Mouse (Mus musculus) lung, adult 2 months (tissue): ENCODE measurements at regions not wholly inside any gene's neighbourhood (a gene's known extent, or its start where the extent isn't known, plus 50 kb on each side); places are given as distances from the start of the nearest gene placed in this dataset.

Experiments
- CTCF ChIP-seq: fragments of 200-500 bp; IDR thresholded peaks from 2 replicates; pipeline ENCODE4 v1.5.1; 2011; ENCODE audit warnings: mild to moderate bottlenecking, low read length, control low read depth; ENCODE audit not compliant: insufficient read depth
- POLR2A ChIP-seq: fragments of 200-500 bp; IDR thresholded peaks from 2 replicates; pipeline ENCODE4 v1.6.1; 2011; ENCODE audit warnings: low read depth, mild to moderate bottlenecking, control low read depth, low read length, borderline replicate concordance; ENCODE audit errors: extremely low read depth

DNA sequence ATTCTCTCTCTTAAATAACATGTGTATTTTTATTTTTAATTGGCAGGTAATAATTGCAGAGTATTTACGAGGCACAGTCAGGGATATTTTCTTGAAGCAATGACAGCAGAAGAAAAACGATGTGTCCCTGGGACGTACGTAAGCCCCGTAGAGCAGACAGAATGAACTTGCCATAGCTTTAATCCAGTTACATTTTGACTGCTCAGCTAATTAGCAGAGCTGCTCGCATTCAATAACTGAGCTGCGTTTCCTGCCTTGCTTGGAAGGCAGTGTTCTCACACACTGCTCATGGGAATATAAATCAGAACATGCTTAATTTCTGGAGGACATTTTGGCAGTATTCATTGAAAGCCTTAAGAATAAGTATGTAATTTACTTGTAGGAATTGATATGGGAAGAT lies 78.6 kb upstream of the Auts2 start:
- TF ChIP-seq POLR2A (no peak), CTCF (no peak)
